ENCODE assay signal across 8 mouse cellular contexts in genomic region chr13:33074029-33074428, GRCm38 (mm10). TPM values are rescaled to one million over a fixed set of nuclear protein-coding genes. Genes with fewer than 3 reads are reported as not detected.
A peak's percentile ranks its signal among the peaks of the same experiment; 100 is the strongest.
DNase-seq lines count a peak whose midpoint lies in the region; ATAC-seq and TF ChIP-seq lines count a peak whose summit lies in the region.

No protein-coding gene starts in this region.

- H3K4me3 ChIP-seq in heart, adult 2 months = no peak overlapping the region
- H3K4me3 ChIP-seq in heart, embryonic 11.5 days (ENCODE audit: low read depth, low read length) = no peak overlapping the region
- no peak overlapping the region for H3K4me3 ChIP-seq in E14TG2a.4 (replicated peaks; ENCODE audit: low read length)

- no peak overlapping the region for H3K27ac ChIP-seq in heart, adult 2 months
- H3K27ac ChIP-seq in heart, embryonic 11.5 days (ENCODE audit: low read depth, low read length) = no peak overlapping the region

- no peaks in the 10 kb centered on the region for H3K9me3 ChIP-seq in heart, embryonic 11.5 days (replicated peaks; ENCODE audit: control insufficient read depth, low read length)
- peaks cover 7% of the 10 kb centered on the region; the same call in 1 of the 2 replicates for H3K9me3 ChIP-seq in E14TG2a.4 (ENCODE audit: low read length)

- H3K79me2 ChIP-seq in heart, adult 2 months (replicated peaks; ENCODE audit: control insufficient read depth, insufficient read depth, low read length) = no peaks in the 10 kb centered on the region

- DNase-seq in heart, adult 2 months = peak; percentile 43 to 51
- DNase-seq in c-Kit-positive CD71-positive TER-119-positive erythroid progenitor cells, embryonic 14.5 days (ENCODE audit: low spot score) = peak; percentile 31
- peak; percentile 41 for DNase-seq in kidney, adult 18-20 months
- peak; percentile 71 for DNase-seq in lung, postnatal 14 days
- DNase-seq in thymus, postnatal 14 days = peak; percentile 33
- no peak for DNase-seq in frontal cortex, postnatal 36 days (ENCODE audit: low spot score in 2 of 2)

- TF ChIP-seq EP300 in heart, adult 2 months (IDR thresholded peaks at IDR 0.05; ENCODE audit: insufficient read depth, low read depth, low read length) = peak; percentile 79

- TF ChIP-seq POLR2A in heart, adult 2 months (IDR thresholded peaks at IDR 0.05; ENCODE audit: insufficient read depth, low read depth, low read length) = no peak

- no peak; the same call in 1 of the 2 replicates for ATAC-seq in heart, embryonic 11.5 days (replicated peaks; ENCODE audit: insufficient number of reproducible peaks, low FRiP score, low TSS enrichment)

- peak; percentile 86 for TF ChIP-seq CTCF in heart, adult 2 months (IDR thresholded peaks at IDR 0.05)
- peak; percentile 19; the same call in 1 of the 2 replicates for TF ChIP-seq CTCF in E14TG2a.4 (conservative IDR thresholded peaks at IDR 0.05; ENCODE audit: low read length)

- no peak overlapping the region for H3K4me2 ChIP-seq in heart, embryonic 11.5 days

- H3K36me3 ChIP-seq in heart, adult 2 months (ENCODE audit: control insufficient read depth, insufficient read depth, low read length) = no peaks in the 10 kb centered on the region
- no peaks in the 10 kb centered on the region for H3K36me3 ChIP-seq in heart, embryonic 11.5 days (ENCODE audit: control insufficient read depth, insufficient read depth, low read length)
- H3K36me3 ChIP-seq in E14TG2a.4 (ENCODE audit: insufficient read depth, low read length) = no peaks in the 10 kb centered on the region

- intact Hi-C loops in heart, adult 2 months (cut with DNase I) = loop anchor here (1.0 to 5.0 kb wide), 3 partner anchors 72 to 171 kb away; partner anchors contain the start of genes Serpinb6b and Serpinb9

- no peak overlapping the region for H3K9ac ChIP-seq in heart, adult 2 months (ENCODE audit: low read depth, low read length)
- H3K9ac ChIP-seq in heart, embryonic 11.5 days (ENCODE audit: low read depth, low read length) = no peak overlapping the region

- no peaks in the 10 kb centered on the region for H3K27me3 ChIP-seq in heart, adult 2 months (ENCODE audit: control insufficient read depth, insufficient read depth, low read length)
- no peaks in the 10 kb centered on the region for H3K27me3 ChIP-seq in heart, embryonic 11.5 days (ENCODE audit: control insufficient read depth, insufficient read depth, low read length)
- no peaks in the 10 kb centered on the region for H3K27me3 ChIP-seq in E14TG2a.4 (ENCODE audit: insufficient read depth, low read length)

- H3K4me1 ChIP-seq in heart, adult 2 months (ENCODE audit: control insufficient read depth, insufficient read depth, low read length) = no peaks in the 10 kb centered on the region
- no peaks in the 10 kb centered on the region for H3K4me1 ChIP-seq in heart, embryonic 11.5 days (ENCODE audit: control insufficient read depth, insufficient read depth, low read length)
- H3K4me1 ChIP-seq in E14TG2a.4 (replicated peaks; ENCODE audit: low read depth, low read length) = peaks cover 3% of the 10 kb centered on the region; the same call in 1 of the 2 replicates

RNA-seq across cellular contexts. Expression of gene Serpinb1b, which starts 4.3 kb away (rescaled TPM):
- total RNA-seq in heart, adult 2 months (2021) = not detected
- polyA plus RNA-seq in heart, adult 2 months (2012; rRNA removed) = not detected in 2 replicates
- polyA plus RNA-seq in heart, embryonic 11.5 days (2014; fragmentation: Nextera tagmentation; extraction: Ambion mirVana) = not detected in 2 replicates

RNA-seq across cellular contexts. Expression of gene Serpinb9b, which starts 46.8 kb away (rescaled TPM):
- under 1 TPM in 1 of 2 experiments, not detected in 1; 0.18 TPM for total RNA-seq in heart, adult 2 months (2021)
- polyA plus RNA-seq in heart, adult 2 months (2012; rRNA removed) = 0.20 and 0.47 TPM in 2 replicates
- 0.72 and 0.96 TPM in 2 replicates for polyA plus RNA-seq in heart, embryonic 11.5 days (2014; fragmentation: Nextera tagmentation; extraction: Ambion mirVana)

Comparison
In these comparisons a context has a peak if more than half of its experiments do, and no peak if none do; other contexts are left out.
1. DNase-seq: peak in heart, adult 2 months (2 of 2), c-Kit-positive CD71-positive TER-119-positive erythroid progenitor cells, embryonic 14.5 days (single experiment), kidney, adult 18-20 months (single experiment), lung, postnatal 14 days (single experiment) and thymus, postnatal 14 days (single experiment); none in frontal cortex, postnatal 36 days (0 of 2).